Mouse (Mus musculus) large intestine, adult 2 months (tissue): ENCODE data around the gene Large1. TPM values are rescaled to one million over a fixed set of nuclear protein-coding genes. Genes with fewer than 3 reads are reported as not detected.
"Not testable (repeated sequence)": the region's sequence is repeated elsewhere in the genome, so short reads cannot be mapped to it uniquely, and the experiment has no call there.

ENCODE experiments used
- DNase-seq: peaks from one replicate; pipeline ENCODE4 v3.0.0-alpha.2; 2012; ENCODE audit warnings: low read depth, low spot score
- WGBS: fragments of 180-500 bp; shearing (Covaris S2); methylation state at CpG from one replicate; pipeline ENCODE4 v1.1.7; 2018; 5-methylcytosine and 5-hydroxymethylcytosine counted together
- polyA plus RNA-seq: library from polyadenylated mRNA; depleted of rRNA; stranded (reverse); fragments of >200 nt; gene quantifications from 2 replicates; pipeline ENCODE4 v1.2.3, GENCODE M21; 2012; rRNA removed

The Large1 gene
- 4.5 and 5.1 TPM in 2 replicates for polyA plus RNA-seq

GRCm38 (mm10) chr8:73353108-73353793 is at the start of gene Large1:
TSS of gene Large1 (minus strand) at chr8:73353540.
- WGBS = under 1% methylated on average over 84 of the region's 84 CpGs
- DNase-seq = peak; percentile 93

- 10% methylated on average over 1 of the region's 1 CpGs for WGBS
- DNase-seq = no peak
Measured at GRCm38 (mm10) chr8:73400343-73400742, 47.0 kb upstream of the Large1 start.

GRCm38 (mm10) chr8:73373001-73373400 is 19.7 kb upstream of the Large1 start:
- not testable (repeated sequence) for DNase-seq
- 86% methylated on average over 6 of the region's 6 CpGs for WGBS

- 26% methylated on average over 2 of the region's 2 CpGs for WGBS
- DNase-seq = no peak
Measured at GRCm38 (mm10) chr8:73355979-73356378, 2.6 kb upstream of the Large1 start.

GRCm38 (mm10) chr8:73354201-73354881 is 1.0 kb upstream of the Large1 start:
- 2% methylated on average over 25 of the region's 25 CpGs for WGBS

GRCm38 (mm10) chr8:73353794-73354179 is 447 bp upstream of the Large1 start:
- DNase-seq = no peak
- under 1% methylated on average over 16 of the region's 16 CpGs for WGBS

More at GRCm38 (mm10) chr8:73354201-73354881, 1.0 kb upstream of the Large1 start:
- DNase-seq = no peak

GRCm38 (mm10) chr8:73352301-73353107 is 836 bp downstream of the Large1 start:
- WGBS = 2% methylated on average over 55 of the region's 56 CpGs
- DNase-seq = no peak

- no peak for DNase-seq
- WGBS = 8% methylated on average over 2 of the region's 2 CpGs
Measured at GRCm38 (mm10) chr8:73350366-73350765, 3.0 kb downstream of the Large1 start.

- DNase-seq = peak; percentile 54
- 6% methylated on average over 3 of the region's 3 CpGs for WGBS
Measured at GRCm38 (mm10) chr8:73342761-73343395, 10.5 kb downstream of the Large1 start.

- 33% methylated on average over 1 of the region's 1 CpGs for WGBS
- DNase-seq = no peak
Measured at GRCm38 (mm10) chr8:73336845-73337244, 16.5 kb downstream of the Large1 start.

- DNase-seq = no peak
- WGBS = 95% methylated on average over 5 of the region's 5 CpGs
Measured at GRCm38 (mm10) chr8:73329131-73329530, 24.2 kb downstream of the Large1 start.

GRCm38 (mm10) chr8:73328056-73328455 is 25.3 kb downstream of the Large1 start:
- 73% methylated on average over 3 of the region's 3 CpGs for WGBS
- no peak for DNase-seq

- no peak for DNase-seq
- 73% methylated on average over 4 of the region's 4 CpGs for WGBS
Measured at GRCm38 (mm10) chr8:73324667-73325066, 28.7 kb downstream of the Large1 start.

- no peak for DNase-seq
- WGBS = 22% methylated on average over 1 of the region's 1 CpGs
Measured at GRCm38 (mm10) chr8:73323591-73323990, 29.7 kb downstream of the Large1 start.

GRCm38 (mm10) chr8:73319500-73319899 is 33.8 kb downstream of the Large1 start:
- not testable (repeated sequence) for DNase-seq
- 100% methylated on average over 1 of the region's 3 CpGs for WGBS

- no peak for DNase-seq
- 52% methylated on average over 2 of the region's 2 CpGs for WGBS
Measured at GRCm38 (mm10) chr8:73313911-73314310, 39.4 kb downstream of the Large1 start.

- DNase-seq = no peak
- 58% methylated on average over 8 of the region's 8 CpGs for WGBS
Measured at GRCm38 (mm10) chr8:73312714-73313607, 40.4 kb downstream of the Large1 start.

GRCm38 (mm10) chr8:73310471-73310870 is 42.9 kb downstream of the Large1 start:
- WGBS = 98% methylated on average over 1 of the region's 1 CpGs
- DNase-seq = no peak

GRCm38 (mm10) chr8:73310036-73310435 is 43.3 kb downstream of the Large1 start:
- DNase-seq = no peak
